Mouse (Mus musculus) kidney, postnatal 10 days (tissue): ENCODE results near the gene Fryl.

Source experiments
- DNase-seq: peaks from one replicate; pipeline ENCODE4 v3.0.0; 2021; ENCODE audit warnings: mixed read lengths

The Fryl gene

GRCm38 (mm10) chr5:73255321-73256251, 833 bp downstream of the Fryl start:
- DNase-seq, result peak; percentile 78

- DNase-seq, result no peak
Observed at GRCm38 (mm10) chr5:73254660-73255059, 1.8 kb downstream of the Fryl start.

GRCm38 (mm10) chr5:73252739-73253138, 3.7 kb downstream of the Fryl start:
- DNase-seq, result no peak

GRCm38 (mm10) chr5:73249341-73249740, 7.1 kb downstream of the Fryl start:
- DNase-seq, result no peak

GRCm38 (mm10) chr5:73248211-73248610, 8.2 kb downstream of the Fryl start:
- DNase-seq, result no peak

GRCm38 (mm10) chr5:73246414-73246813, 10.0 kb downstream of the Fryl start:
- no peak for DNase-seq

GRCm38 (mm10) chr5:73244403-73244802, 12.0 kb downstream of the Fryl start:
- no peak for DNase-seq

- no peak for DNase-seq
Observed at GRCm38 (mm10) chr5:73241966-73242365, 14.5 kb downstream of the Fryl start.

- no peak for DNase-seq
Observed at GRCm38 (mm10) chr5:73241332-73241731, 15.1 kb downstream of the Fryl start.

- no peak for DNase-seq
Observed at GRCm38 (mm10) chr5:73240391-73240790, 16.0 kb downstream of the Fryl start.

GRCm38 (mm10) chr5:73236894-73237334, 19.5 kb downstream of the Fryl start:
- DNase-seq, result no peak

GRCm38 (mm10) chr5:73235201-73235600, 21.2 kb downstream of the Fryl start:
- no peak for DNase-seq

- peak; percentile 35 for DNase-seq
Observed at GRCm38 (mm10) chr5:73233018-73233881, 23.2 kb downstream of the Fryl start.

- DNase-seq, result no peak
Observed at GRCm38 (mm10) chr5:73232267-73232666, 24.2 kb downstream of the Fryl start.

- no peak for DNase-seq
Observed at GRCm38 (mm10) chr5:73231835-73232234, 24.6 kb downstream of the Fryl start.

- no peak for DNase-seq
Observed at GRCm38 (mm10) chr5:73230171-73230570, 26.2 kb downstream of the Fryl start.

GRCm38 (mm10) chr5:73229467-73229866, 27.0 kb downstream of the Fryl start:
- DNase-seq, result peak; percentile 40

- no peak for DNase-seq
Observed at GRCm38 (mm10) chr5:73228291-73229049, 27.9 kb downstream of the Fryl start.

- DNase-seq, result no peak
Observed at GRCm38 (mm10) chr5:73227518-73228101, 28.8 kb downstream of the Fryl start.

- DNase-seq, result no peak
Observed at GRCm38 (mm10) chr5:73223065-73223464, 33.4 kb downstream of the Fryl start.

GRCm38 (mm10) chr5:73222397-73222796, 34.0 kb downstream of the Fryl start:
- peak; percentile 57 for DNase-seq

- no peak for DNase-seq
Observed at GRCm38 (mm10) chr5:73221826-73222225, 34.6 kb downstream of the Fryl start.
